Mouse (Mus musculus) lung, embryonic 15.5 days (tissue): ENCODE data around the gene Slc20a1. TPM values are rescaled to one million over a fixed set of nuclear protein-coding genes. Genes with fewer than 3 reads are reported as not detected.

Source experiments
- ATAC-seq: fragments of 200-750 bp; cut with Nextera tagmentation; 2 replicates; pipeline ENCODE4 v1.8.0; 2017; ENCODE audit warnings: moderate number of reproducible peaks, borderline replicate concordance; ENCODE audit not compliant: low FRiP score, low TSS enrichment; ENCODE audit errors: extremely low read depth
- H3K27ac ChIP-seq: fragments of 300-500 bp; sonication (generic); 2 replicates; pipeline ENCODE4 v1.5.1; 2015; ENCODE audit warnings: moderate library complexity, mild to moderate bottlenecking, inconsistent platforms
- H3K27me3 ChIP-seq: fragments of 300-500 bp; sonication (generic); 2 replicates; pipeline ENCODE4 v1.6.1; 2015; ENCODE audit warnings: inconsistent platforms
- H3K36me3 ChIP-seq: fragments of 300-500 bp; sonication (generic); 2 replicates; pipeline ENCODE4 v1.6.1; 2015; ENCODE audit warnings: inconsistent platforms
- H3K4me1 ChIP-seq: fragments of 300-500 bp; sonication (generic); 2 replicates; pipeline ENCODE4 v1.6.1; 2015; ENCODE audit warnings: inconsistent platforms
- H3K4me2 ChIP-seq: fragments of 300-500 bp; sonication (generic); 2 replicates; pipeline ENCODE4 v1.6.1; 2015; ENCODE audit warnings: inconsistent platforms, mild to moderate bottlenecking, moderate library complexity
- H3K4me3 ChIP-seq: fragments of 300-500 bp; sonication (generic); 2 replicates; pipeline ENCODE4 v1.5.1; 2015; ENCODE audit warnings: mild to moderate bottlenecking, inconsistent platforms
- H3K9ac ChIP-seq: fragments of 300-500 bp; sonication (generic); 2 replicates; pipeline ENCODE4 v1.6.1; 2015; ENCODE audit warnings: inconsistent platforms
- H3K9me3 ChIP-seq: fragments of 300-500 bp; sonication (generic); 2 replicates; pipeline ENCODE4 v1.6.1; 2016; ENCODE audit warnings: inconsistent platforms
- WGBS: fragments of 180-500 bp; shearing (Covaris S2); methylation state at CpG from one replicate; pipeline ENCODE4 v1.1.7; 2015; 5-methylcytosine and 5-hydroxymethylcytosine counted together
- polyA plus RNA-seq: library from polyadenylated mRNA; unstranded; fragments of >200 nt; fragmentation: Nextera tagmentation; extraction: Ambion mirVana; gene quantifications from 2 replicates; pipeline ENCODE4 v1.2.1, GENCODE M21; 2015

The Slc20a1 gene
- polyA plus RNA-seq, 1 experiment from 2014 or later: 27.2 TPM

- H3K27ac ChIP-seq: no peak overlapping the region
- WGBS: 79% methylated on average over 1 of the region's 1 CpGs
- H3K9me3 ChIP-seq: no peaks in the 10 kb centered on the region
- H3K4me2 ChIP-seq: no peak overlapping the region
- no peaks in the 10 kb centered on the region for H3K36me3 ChIP-seq
- no peak overlapping the region for H3K4me3 ChIP-seq
- ATAC-seq: no peak
- no peak overlapping the region for H3K9ac ChIP-seq
- no peaks in the 10 kb centered on the region for H3K27me3 ChIP-seq
- H3K4me1 ChIP-seq: no peaks in the 10 kb centered on the region
Observed at GRCm38 (mm10) chr2:129233218-129233617, 34.7 kb downstream of the Slc20a1 start.

- H3K36me3 ChIP-seq: no peaks in the 10 kb centered on the region
- H3K9me3 ChIP-seq: no peaks in the 10 kb centered on the region
- H3K27ac ChIP-seq: no peak overlapping the region
- no peak overlapping the region for H3K4me3 ChIP-seq
- H3K9ac ChIP-seq: no peak overlapping the region
- H3K4me1 ChIP-seq: no peaks in the 10 kb centered on the region
- ATAC-seq: no peak
- H3K27me3 ChIP-seq: no peaks in the 10 kb centered on the region
- WGBS: 28% methylated on average over 9 of the region's 9 CpGs
- H3K4me2 ChIP-seq: no peak overlapping the region
Observed at GRCm38 (mm10) chr2:129233803-129234477, 35.4 kb downstream of the Slc20a1 start.

- H3K27me3 ChIP-seq: no peaks in the 10 kb centered on the region
- H3K9me3 ChIP-seq: no peaks in the 10 kb centered on the region
- WGBS: 55% methylated on average over 2 of the region's 2 CpGs
- H3K4me3 ChIP-seq: no peak overlapping the region
- no peaks in the 10 kb centered on the region for H3K36me3 ChIP-seq
- ATAC-seq: no peak
- no peak overlapping the region for H3K4me2 ChIP-seq
- H3K27ac ChIP-seq: no peak overlapping the region
- H3K9ac ChIP-seq: no peak overlapping the region
- H3K4me1 ChIP-seq: no peaks in the 10 kb centered on the region
Observed at GRCm38 (mm10) chr2:129234731-129235130, 36.2 kb downstream of the Slc20a1 start.

GRCm38 (mm10) chr2:129236526-129236925 is 38.0 kb downstream of the Slc20a1 start:
- no peak for ATAC-seq
- 74% methylated on average over 4 of the region's 4 CpGs for WGBS
- no peaks in the 10 kb centered on the region for H3K27me3 ChIP-seq

GRCm38 (mm10) chr2:129240726-129241432 is 42.3 kb downstream of the Slc20a1 start:
- Histone ChIP-seq H3K27me3 (no peaks in the 10 kb centered on the region), H3K4me3 (no peak overlapping the region), H3K4me1 (peaks cover 9% of the 10 kb centered on the region; the same call in 1 of the 2 replicates), H3K4me2 (no peak overlapping the region), H3K36me3 (no peaks in the 10 kb centered on the region), H3K9me3 (no peaks in the 10 kb centered on the region), H3K9ac (no peak overlapping the region), H3K27ac (no peak overlapping the region)
- 44% methylated on average over 9 of the region's 9 CpGs for WGBS
- no peak for ATAC-seq

More at GRCm38 (mm10) chr2:129236526-129236925, 38.0 kb downstream of the Slc20a1 start:
- Histone ChIP-seq H3K9me3 (no peaks in the 10 kb centered on the region), H3K4me1 (no peaks in the 10 kb centered on the region), H3K9ac (no peak overlapping the region), H3K4me2 (no peak overlapping the region), H3K4me3 (no peak overlapping the region), H3K36me3 (no peaks in the 10 kb centered on the region), H3K27ac (no peak overlapping the region)

- Histone ChIP-seq H3K36me3 (no peaks in the 10 kb centered on the region), H3K9me3 (no peaks in the 10 kb centered on the region), H3K27me3 (no peaks in the 10 kb centered on the region), H3K9ac (no peak overlapping the region), H3K4me2 (no peak overlapping the region), H3K27ac (no peak overlapping the region), H3K4me3 (no peak overlapping the region), H3K4me1 (peaks cover 9% of the 10 kb centered on the region; the same call in 1 of the 2 replicates)
- ATAC-seq: no peak
- WGBS: 52% methylated on average over 7 of the region's 7 CpGs
Observed at GRCm38 (mm10) chr2:129241845-129242833, 43.6 kb downstream of the Slc20a1 start.

DNA sequence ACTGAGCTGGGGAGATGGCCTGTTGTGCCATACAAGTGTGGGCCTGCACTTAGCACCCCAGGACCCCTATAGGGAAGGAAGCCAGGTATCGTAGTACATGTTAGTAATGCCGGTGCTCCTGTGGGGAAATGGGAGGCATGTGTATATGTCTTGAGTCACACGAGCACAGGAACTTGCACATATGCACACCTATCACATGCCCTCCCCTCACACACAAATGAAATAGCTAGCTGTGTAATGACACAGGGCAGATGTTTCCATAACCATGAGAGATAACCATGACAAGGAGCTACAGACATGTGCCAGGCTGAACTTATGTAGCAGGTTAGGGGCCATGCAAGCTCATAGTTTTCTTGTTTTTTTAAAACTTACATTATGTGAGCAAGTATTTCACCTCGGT is 44.4 kb downstream of the Slc20a1 start:
- no peaks in the 10 kb centered on the region for H3K27me3 ChIP-seq
- ATAC-seq: no peak
- 62% methylated on average over 4 of the region's 4 CpGs for WGBS
- peaks cover 9% of the 10 kb centered on the region; the same call in 1 of the 2 replicates for H3K4me1 ChIP-seq
- no peak overlapping the region for H3K4me3 ChIP-seq
- H3K4me2 ChIP-seq: no peak overlapping the region
- H3K9ac ChIP-seq: no peak overlapping the region
- H3K27ac ChIP-seq: no peak overlapping the region
- no peaks in the 10 kb centered on the region for H3K9me3 ChIP-seq
- H3K36me3 ChIP-seq: no peaks in the 10 kb centered on the region

GRCm38 (mm10) chr2:129243786-129244185 is 45.2 kb downstream of the Slc20a1 start:
- no peak overlapping the region for H3K27ac ChIP-seq
- H3K4me1 ChIP-seq: peaks cover 9% of the 10 kb centered on the region; the same call in 1 of the 2 replicates
- 26% methylated on average over 9 of the region's 9 CpGs for WGBS
- no peaks in the 10 kb centered on the region for H3K27me3 ChIP-seq
- no peak overlapping the region for H3K9ac ChIP-seq
- no peaks in the 10 kb centered on the region for H3K36me3 ChIP-seq
- no peak overlapping the region for H3K4me2 ChIP-seq
- no peaks in the 10 kb centered on the region for H3K9me3 ChIP-seq
- no peak overlapping the region for H3K4me3 ChIP-seq
- ATAC-seq: no peak

DNA sequence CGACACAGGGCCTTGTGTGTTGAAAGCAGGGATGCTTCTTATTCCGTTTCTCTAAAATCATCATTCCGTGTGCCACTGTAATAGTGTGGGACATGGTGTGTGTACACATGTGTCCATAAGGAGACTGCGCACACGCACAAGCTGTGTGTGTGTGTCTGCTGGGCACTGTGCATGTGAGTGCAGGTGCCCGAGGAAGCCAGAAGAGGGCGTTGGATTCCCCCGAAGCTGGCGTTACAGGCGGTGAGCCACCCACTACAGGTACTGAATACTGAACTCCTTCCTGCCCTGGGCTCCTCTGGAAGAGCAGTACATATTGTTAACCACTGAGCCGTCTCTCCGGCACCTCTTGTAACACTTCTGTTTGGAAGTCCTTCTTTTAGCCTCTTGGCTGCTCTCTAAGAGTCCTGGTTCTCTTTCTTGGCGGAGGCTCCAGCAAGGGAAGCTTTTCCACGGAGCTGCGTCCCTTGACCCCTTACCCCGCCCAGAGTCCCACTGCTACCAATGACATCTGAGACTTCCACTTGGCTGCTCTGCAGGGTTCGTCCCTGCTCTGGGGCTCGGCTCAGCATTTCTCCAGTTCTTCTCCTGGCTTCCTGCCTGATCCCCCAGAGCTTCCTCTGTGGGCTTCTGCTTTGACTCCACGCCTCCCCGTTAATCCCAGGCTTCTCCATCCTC is 46.0 kb downstream of the Slc20a1 start:
- WGBS: 75% methylated on average over 20 of the region's 20 CpGs

DNA sequence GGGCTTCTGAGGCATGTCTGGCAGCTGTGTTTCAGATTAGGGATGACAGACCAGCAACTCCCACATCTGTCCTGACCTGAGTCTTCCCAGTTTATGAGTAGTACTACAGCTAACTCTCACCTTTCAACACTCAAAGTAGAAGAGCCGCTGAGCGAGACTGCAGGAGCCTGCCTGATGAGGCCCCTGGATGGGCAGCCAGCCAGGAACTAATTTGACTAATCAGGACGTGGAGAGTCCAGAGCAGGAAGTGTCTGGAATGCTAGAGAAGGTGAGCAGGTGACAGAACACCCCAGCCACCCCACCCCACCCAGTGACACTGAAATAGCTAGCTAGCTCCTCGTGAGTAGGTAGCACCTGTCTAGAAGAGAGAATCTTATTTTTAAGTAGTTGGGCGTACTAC is 47.1 kb downstream of the Slc20a1 start:
- Histone ChIP-seq H3K9me3 (no peaks in the 10 kb centered on the region), H3K27me3 (no peaks in the 10 kb centered on the region), H3K4me3 (no peak overlapping the region), H3K9ac (no peak overlapping the region), H3K4me1 (peaks cover 9% of the 10 kb centered on the region; the same call in 1 of the 2 replicates), H3K36me3 (no peaks in the 10 kb centered on the region), H3K27ac (no peak overlapping the region), H3K4me2 (no peak overlapping the region)
- WGBS: 39% methylated on average over 5 of the region's 5 CpGs
- ATAC-seq: no peak

More for the DNA sequence above, 46.0 kb downstream of the Slc20a1 start:
- Histone ChIP-seq H3K4me1 (peaks cover 9% of the 10 kb centered on the region; the same call in 1 of the 2 replicates), H3K36me3 (no peaks in the 10 kb centered on the region), H3K4me3 (no peak overlapping the region), H3K9ac (no peak overlapping the region), H3K27ac (no peak overlapping the region), H3K9me3 (no peaks in the 10 kb centered on the region), H3K27me3 (no peaks in the 10 kb centered on the region), H3K4me2 (no peak overlapping the region)
- 0 out of 2 replicates have a peak, but pooled peaks have one; percentile 24 for ATAC-seq

DNA sequence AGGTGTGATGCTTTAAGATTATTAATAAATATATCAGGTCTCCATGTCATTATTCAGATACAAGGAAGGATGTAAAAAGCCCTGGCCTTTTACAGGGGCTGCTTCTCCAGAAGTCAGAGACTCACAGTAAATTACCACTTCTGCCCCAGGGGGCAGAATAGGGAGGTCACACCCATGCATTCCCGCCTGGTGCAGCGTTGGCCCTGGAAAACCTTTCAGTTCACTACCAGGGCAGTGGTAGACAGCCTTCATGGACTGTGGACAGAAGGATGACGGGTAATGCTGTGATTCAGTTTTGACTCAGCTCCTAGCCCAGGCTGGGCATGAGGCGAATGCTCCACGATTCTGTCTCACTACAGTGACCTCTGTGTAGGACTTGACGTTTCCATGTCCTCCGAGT is 47.9 kb downstream of the Slc20a1 start:
- Histone ChIP-seq H3K27ac (no peak overlapping the region), H3K4me2 (no peak overlapping the region), H3K27me3 (no peaks in the 10 kb centered on the region), H3K9me3 (no peaks in the 10 kb centered on the region), H3K9ac (no peak overlapping the region), H3K4me3 (no peak overlapping the region), H3K4me1 (peaks cover 9% of the 10 kb centered on the region; the same call in 1 of the 2 replicates), H3K36me3 (no peaks in the 10 kb centered on the region)
- 66% methylated on average over 7 of the region's 7 CpGs for WGBS
- ATAC-seq: no peak
